Mouse (Mus musculus) neural tube, embryonic 15.5 days (tissue): ENCODE measurements at regions not wholly inside any gene's neighbourhood (a gene's known extent, or its start where the extent isn't known, plus 50 kb on each side); places are given as distances from the start of the nearest gene placed in this dataset.

Source experiments
- ATAC-seq: fragments of 200-750 bp; cut with Nextera tagmentation; 2 replicates; pipeline ENCODE4 v1.8.0; 2017; ENCODE audit warnings: mild to moderate bottlenecking, moderate TSS enrichment, moderate library complexity; ENCODE audit not compliant: low FRiP score
- H3K27ac ChIP-seq: fragments of 300-500 bp; sonication (generic); replicated peaks from 2 replicates; pipeline ENCODE4 v1.5.1; 2015; ENCODE audit warnings: mild to moderate bottlenecking, inconsistent platforms
- H3K27me3 ChIP-seq: fragments of 300-500 bp; sonication (generic); replicated peaks from 2 replicates; pipeline ENCODE4 v1.6.1; 2015; ENCODE audit warnings: inconsistent platforms
- H3K36me3 ChIP-seq: fragments of 300-500 bp; sonication (generic); 2 replicates; pipeline ENCODE4 v1.6.1; 2015; ENCODE audit warnings: inconsistent platforms
- H3K4me1 ChIP-seq: fragments of 300-500 bp; sonication (generic); 2 replicates; pipeline ENCODE4 v1.6.1; 2015; ENCODE audit warnings: inconsistent platforms
- H3K4me2 ChIP-seq: fragments of 300-500 bp; sonication (generic); 2 replicates; pipeline ENCODE4 v1.6.1; 2015; ENCODE audit warnings: inconsistent platforms, mild to moderate bottlenecking, moderate library complexity
- H3K4me3 ChIP-seq: fragments of 300-500 bp; sonication (generic); replicated peaks from 2 replicates; pipeline ENCODE4 v1.5.1; 2015; ENCODE audit warnings: mild to moderate bottlenecking, inconsistent platforms
- H3K9ac ChIP-seq: fragments of 300-500 bp; sonication (generic); replicated peaks from 2 replicates; pipeline ENCODE4 v1.6.1; 2015; ENCODE audit warnings: mild to moderate bottlenecking, inconsistent platforms
- H3K9me3 ChIP-seq: fragments of 300-500 bp; sonication (generic); replicated peaks from 2 replicates; pipeline ENCODE4 v1.6.1; 2016; ENCODE audit warnings: inconsistent platforms
- WGBS: fragments of 180-500 bp; shearing (Covaris S2); methylation state at CpG from one replicate; pipeline ENCODE4 v1.1.7; 2015; ENCODE audit warnings: mixed read lengths; 5-methylcytosine and 5-hydroxymethylcytosine counted together

GRCm38 (mm10) chr4:33706785-33707184 is 217.6 kb upstream of the Cnr1 start:
- 66% methylated on average over 10 of the region's 10 CpGs for WGBS
- no peaks in the 10 kb centered on the region for H3K36me3 ChIP-seq

GRCm38 (mm10) chr4:33716475-33717117 is 207.8 kb upstream of the Cnr1 start:
- peaks cover 6% of the 10 kb centered on the region; the same call in 1 of the 2 replicates for H3K4me1 ChIP-seq
- H3K9ac ChIP-seq, result no peak overlapping the region
- no peaks in the 10 kb centered on the region for H3K36me3 ChIP-seq
- H3K4me2 ChIP-seq, result peak overlapping the region; percentile 15; the same call in 1 of the 2 replicates
- H3K27ac ChIP-seq, result no peak overlapping the region
- no peaks in the 10 kb centered on the region for H3K9me3 ChIP-seq
- H3K27me3 ChIP-seq, result no peaks in the 10 kb centered on the region
- 35% methylated on average over 20 of the region's 20 CpGs for WGBS
- no peak overlapping the region for H3K4me3 ChIP-seq
- ATAC-seq, result no peak

More at GRCm38 (mm10) chr4:33706785-33707184, 217.6 kb upstream of the Cnr1 start:
- Histone ChIP-seq H3K9me3 (no peaks in the 10 kb centered on the region), H3K4me1 (0 out of 2 replicates have a peak, but pooled peaks cover 4% of the 10 kb centered on the region), H3K9ac (no peak overlapping the region), H3K4me3 (no peak overlapping the region), H3K4me2 (no peak overlapping the region), H3K27me3 (no peaks in the 10 kb centered on the region), H3K27ac (no peak overlapping the region)
- no peak for ATAC-seq

- no peak overlapping the region for H3K4me3 ChIP-seq
- no peak for ATAC-seq
- H3K36me3 ChIP-seq, result no peaks in the 10 kb centered on the region
- H3K4me1 ChIP-seq, result peaks cover 6% of the 10 kb centered on the region; the same call in 1 of the 2 replicates
- no peak overlapping the region for H3K27ac ChIP-seq
- H3K9ac ChIP-seq, result no peak overlapping the region
- WGBS, result 92% methylated on average over 10 of the region's 10 CpGs
- no peaks in the 10 kb centered on the region for H3K9me3 ChIP-seq
- H3K27me3 ChIP-seq, result no peaks in the 10 kb centered on the region
- H3K4me2 ChIP-seq, result no peak overlapping the region
These were observed 203.4 kb upstream of the Cnr1 start for GRCm38 (mm10) chr4:33720972-33721371.

GRCm38 (mm10) chr4:33721971-33722370 is 202.4 kb upstream of the Cnr1 start:
- Histone ChIP-seq H3K9me3 (no peaks in the 10 kb centered on the region), H3K27ac (no peak overlapping the region), H3K9ac (no peak overlapping the region), H3K4me2 (no peak overlapping the region), H3K27me3 (no peaks in the 10 kb centered on the region), H3K4me3 (no peak overlapping the region), H3K4me1 (no peaks in the 10 kb centered on the region), H3K36me3 (no peaks in the 10 kb centered on the region)
- 95% methylated on average over 4 of the region's 4 CpGs for WGBS
- no peak for ATAC-seq

GRCm38 (mm10) chr4:33731837-33732236 is 192.6 kb upstream of the Cnr1 start:
- Histone ChIP-seq H3K36me3 (no peaks in the 10 kb centered on the region), H3K27me3 (no peaks in the 10 kb centered on the region), H3K4me1 (peaks cover 14% of the 10 kb centered on the region), H3K9me3 (no peaks in the 10 kb centered on the region), H3K4me2 (no peak overlapping the region), H3K9ac (no peak overlapping the region), H3K27ac (no peak overlapping the region), H3K4me3 (no peak overlapping the region)
- whole genome bisulfite sequencing, result 73% methylated on average over 4 of the region's 4 CpGs
- ATAC-seq, result no peak

- Histone ChIP-seq H3K9ac (no peak overlapping the region), H3K4me1 (peaks cover 17% of the 10 kb centered on the region), H3K36me3 (no peaks in the 10 kb centered on the region), H3K4me3 (no peak overlapping the region), H3K27ac (no peak overlapping the region), H3K27me3 (no peaks in the 10 kb centered on the region), H3K9me3 (no peaks in the 10 kb centered on the region), H3K4me2 (no peak overlapping the region)
- 33% methylated on average over 8 of the region's 8 CpGs for WGBS
- peak; percentile 77; the same call in 1 of the 2 replicates for ATAC-seq
These were observed 189.5 kb upstream of the Cnr1 start for GRCm38 (mm10) chr4:33734923-33735322.

GRCm38 (mm10) chr4:33735442-33735966 is 188.9 kb upstream of the Cnr1 start:
- Histone ChIP-seq H3K27ac (no peak overlapping the region; the same call in 1 of the 2 replicates), H3K36me3 (no peaks in the 10 kb centered on the region), H3K4me2 (no peak overlapping the region), H3K4me3 (no peak overlapping the region), H3K9ac (no peak overlapping the region), H3K27me3 (no peaks in the 10 kb centered on the region), H3K4me1 (peaks cover 17% of the 10 kb centered on the region), H3K9me3 (no peaks in the 10 kb centered on the region)
- ATAC-seq, result peak; percentile 63
- 40% methylated on average over 3 of the region's 3 CpGs for WGBS

- Histone ChIP-seq H3K4me2 (no peak overlapping the region), H3K4me3 (no peak overlapping the region), H3K9ac (no peak overlapping the region), H3K27me3 (no peaks in the 10 kb centered on the region), H3K4me1 (peaks cover 17% of the 10 kb centered on the region), H3K27ac (no peak overlapping the region), H3K9me3 (no peaks in the 10 kb centered on the region), H3K36me3 (no peaks in the 10 kb centered on the region)
- ATAC-seq, result peak; percentile 63; the same call in 1 of the 2 replicates
- WGBS, result 65% methylated on average over 9 of the region's 9 CpGs
These were observed 188.2 kb upstream of the Cnr1 start for GRCm38 (mm10) chr4:33736061-33736701.

- Histone ChIP-seq H3K9ac (no peak overlapping the region), H3K9me3 (no peaks in the 10 kb centered on the region), H3K27ac (no peak overlapping the region), H3K27me3 (no peaks in the 10 kb centered on the region), H3K4me1 (peaks cover 17% of the 10 kb centered on the region), H3K4me3 (no peak overlapping the region), H3K36me3 (no peaks in the 10 kb centered on the region), H3K4me2 (no peak overlapping the region)
- ATAC-seq, result no peak
- 82% methylated on average over 1 of the region's 1 CpGs for WGBS
These were observed 187.1 kb upstream of the Cnr1 start for GRCm38 (mm10) chr4:33737337-33737736.

- Histone ChIP-seq H3K27ac (no peak overlapping the region), H3K9me3 (no peaks in the 10 kb centered on the region), H3K4me1 (peaks cover 17% of the 10 kb centered on the region), H3K36me3 (no peaks in the 10 kb centered on the region), H3K4me2 (no peak overlapping the region), H3K9ac (no peak overlapping the region), H3K27me3 (no peaks in the 10 kb centered on the region), H3K4me3 (no peak overlapping the region)
- ATAC-seq, result no peak
- 62% methylated on average over 8 of the region's 8 CpGs for WGBS
These were observed 186.5 kb upstream of the Cnr1 start for GRCm38 (mm10) chr4:33737859-33738417.

- no peaks in the 10 kb centered on the region for H3K27me3 ChIP-seq
- WGBS, result 70% methylated on average over 8 of the region's 8 CpGs
- no peak overlapping the region for H3K4me2 ChIP-seq
- H3K27ac ChIP-seq, result no peak overlapping the region
- no peak for ATAC-seq
- H3K9me3 ChIP-seq, result no peaks in the 10 kb centered on the region
- no peak overlapping the region for H3K9ac ChIP-seq
- no peak overlapping the region for H3K4me3 ChIP-seq
- H3K36me3 ChIP-seq, result no peaks in the 10 kb centered on the region
- H3K4me1 ChIP-seq, result peaks cover 17% of the 10 kb centered on the region
These were observed 185.0 kb upstream of the Cnr1 start for GRCm38 (mm10) chr4:33739211-33739904.
